Mouse (Mus musculus) liver, adult 2 months (tissue): ENCODE measurements around the gene Fgd6.

Experiments used
- CTCF ChIP-seq: fragments of 200-500 bp; IDR thresholded peaks from 2 replicates; pipeline ENCODE4 v1.5.1; 2011; ENCODE audit warnings: low read depth, low read length, control low read depth
- POLR2A ChIP-seq: fragments of 200-500 bp; IDR thresholded peaks from 2 replicates; pipeline ENCODE4 v1.6.1; 2011; ENCODE audit warnings: low read length, control low read depth; ENCODE audit not compliant: insufficient read depth; ENCODE audit errors: extremely low read depth

GRCm38 (mm10) chr10:94009991-94010679, 25.7 kb upstream of the Fgd6 start:
- TF ChIP-seq CTCF: no peak
- no peak for TF ChIP-seq POLR2A
